Mouse (Mus musculus) liver, adult 2 months (tissue): ENCODE measurements around the gene Fam71a.

Experiments used
- CTCF ChIP-seq: fragments of 200-500 bp; IDR thresholded peaks from 2 replicates; pipeline ENCODE4 v1.5.1; 2011; ENCODE audit warnings: low read depth, low read length, control low read depth
- POLR2A ChIP-seq: fragments of 200-500 bp; IDR thresholded peaks from 2 replicates; pipeline ENCODE4 v1.6.1; 2011; ENCODE audit warnings: low read length, control low read depth; ENCODE audit not compliant: insufficient read depth; ENCODE audit errors: extremely low read depth

GRCm38 (mm10) chr1:191122744-191123143 is 41.9 kb downstream of the Fam71a start:
- TF ChIP-seq CTCF (no peak), POLR2A (no peak)
